In genomic region chr6:72108941-72109892, GRCm38 (mm10) we compare ENCODE assay signal across 8 mouse cellular contexts. TPM values are rescaled to one million over a fixed set of nuclear protein-coding genes. Genes with fewer than 3 reads are reported as not detected.
A peak's percentile ranks its signal among the peaks of the same experiment; 100 is the strongest.
DNase-seq lines count a peak whose midpoint lies in the region; ATAC-seq lines count a peak whose summit lies in the region.

No protein-coding gene starts in this region.

- no peak overlapping the region for H3K4me2 ChIP-seq in hindbrain, embryonic 12.5 days (replicated peaks)

- H3K4me1 ChIP-seq in hindbrain, embryonic 10.5 days (replicated peaks), result peaks cover 20% of the 10 kb centered on the region
- H3K4me1 ChIP-seq in hindbrain, embryonic 12.5 days, result peaks cover 17% of the 10 kb centered on the region; the same call in 1 of the 2 replicates

- no peak for ATAC-seq in hindbrain, embryonic 12.5 days (ENCODE audit: low FRiP score)
- ATAC-seq in megakaryocyte, adult 5-6 weeks (ENCODE audit: poor library complexity, severe bottlenecking), result peak; percentile 45

- H3K36me3 ChIP-seq in hindbrain, embryonic 10.5 days, result no peaks in the 10 kb centered on the region; the same call in 1 of the 2 replicates
- H3K36me3 ChIP-seq in hindbrain, embryonic 12.5 days, result no peaks in the 10 kb centered on the region

- no peak overlapping the region for H3K9ac ChIP-seq in hindbrain, embryonic 12.5 days

- no peaks in the 10 kb centered on the region for H3K27me3 ChIP-seq in hindbrain, embryonic 10.5 days (ENCODE audit: insufficient read depth, poor library complexity, severe bottlenecking)
- no peaks in the 10 kb centered on the region for H3K27me3 ChIP-seq in hindbrain, embryonic 12.5 days

- intact Hi-C loops in heart, postnatal 36 days (cut with DNase I), result no loop called here

- DNase-seq in hindbrain, embryonic 10.5 days (ENCODE audit: low spot score), result no peak
- DNase-seq in adipocyte (ENCODE audit: low spot score), result peak; percentile 44
- peak; percentile 9 for DNase-seq in forelimb bud, embryonic 11.5 days (ENCODE audit: low read depth, low spot score)
- no peak for DNase-seq in thymus, postnatal 14 days
- DNase-seq in heart, postnatal 36 days, result no peak
- no peak for DNase-seq in kidney, postnatal 14 days

- peak overlapping the region; percentile 16; the same call in 1 of the 2 replicates for H3K27ac ChIP-seq in hindbrain, embryonic 10.5 days
- H3K27ac ChIP-seq in hindbrain, embryonic 12.5 days, result no peak overlapping the region

- 74% methylated on average over 14 of the region's 14 CpGs for WGBS in hindbrain, embryonic 10.5 days
- WGBS in hindbrain, embryonic 12.5 days, result 69% methylated on average over 14 of the region's 14 CpGs

- H3K9me3 ChIP-seq in hindbrain, embryonic 10.5 days, result no peaks in the 10 kb centered on the region
- H3K9me3 ChIP-seq in hindbrain, embryonic 12.5 days (replicated peaks), result no peaks in the 10 kb centered on the region

- no peak overlapping the region for H3K4me3 ChIP-seq in hindbrain, embryonic 10.5 days
- H3K4me3 ChIP-seq in hindbrain, embryonic 12.5 days, result no peak overlapping the region

RNA-seq across cellular contexts. Expression of gene St3gal5, which starts 11.8 kb away (rescaled TPM):
- 41.6 and 43.0 TPM in 2 replicates for polyA plus RNA-seq in hindbrain, embryonic 10.5 days (2016; fragmentation: Nextera tagmentation; extraction: Ambion mirVana)
- polyA plus RNA-seq in hindbrain, embryonic 12.5 days (2016; fragmentation: Nextera tagmentation; extraction: Ambion mirVana), result 47.1 and 53.6 TPM in 2 replicates
- 57.9 and 69.2 TPM in 2 replicates for total RNA-seq in megakaryocyte, adult 5-6 weeks (2015)
- 73.5 and 121 TPM in 2 replicates for total RNA-seq in megakaryocyte, adult 5-6 weeks (2017)
- total RNA-seq in heart, postnatal 36 days (2021), result 10 to 100 TPM; 58.4 to 66.9 TPM

Comparison
In these comparisons a context has a peak if more than half of its experiments do, and no peak if none do; other contexts are left out.
1. DNase-seq: peak in adipocyte (single experiment) and forelimb bud, embryonic 11.5 days (single experiment); none in hindbrain, embryonic 10.5 days (single experiment), thymus, postnatal 14 days (single experiment), heart, postnatal 36 days (0 of 2) and kidney, postnatal 14 days (single experiment).